Mouse (Mus musculus): ENCODE measurements around the gene Osbpl7. TPM values are rescaled to one million over a fixed set of nuclear protein-coding genes. Genes with fewer than 3 reads are reported as not detected.

The Osbpl7 gene
- total RNA-seq, 1 experiment = 6.6 TPM

GRCm38 (mm10) chr11:97049492-97050085, 839 bp upstream of the Osbpl7 start:
- in situ Hi-C loops (cut with MboI; ENCODE audit: low sequenced_read_pairs in 2 of 2, unreplicated experiment in 2 of 2) = no loop called here
- Histone ChIP-seq H3K36me3 (ENCODE audit: control insufficient read depth, insufficient read depth, low read length, poor library complexity, severe bottlenecking) (peaks cover 18% of the 10 kb centered on the region; the same call in 1 of the 2 replicates), H3K4me3 (ENCODE audit: insufficient read depth in 1 of 2, low read depth in 1 of 2, low read length in 2 of 2, poor library complexity in 1 of 2, severe bottlenecking in 1 of 2) (no peak overlapping the region), H3K9ac (ENCODE audit: insufficient read depth, low read depth, low read length, poor library complexity, severe bottlenecking) (no peak overlapping the region), H3K4me1 (ENCODE audit: control insufficient read depth in 2 of 2, insufficient read depth in 2 of 2, low read length in 2 of 2, poor library complexity in 1 of 2) (peaks cover 3 to 13% of the 10 kb centered on the region in 2 experiments; a peak in 3 of 4 replicates), H3K9me3 (ENCODE audit: control insufficient read depth, insufficient read depth, low read depth, low read length) (no peaks in the 10 kb centered on the region), H3K27ac (ENCODE audit: insufficient read depth, low read depth, low read length, poor library complexity, severe bottlenecking) (no peak overlapping the region)
- no peak for DNase-seq (ENCODE audit: low read depth, low spot score)
- no peak for TF ChIP-seq HCFC1 (IDR thresholded peaks at IDR 0.05; ENCODE audit: borderline replicate concordance, insufficient read depth, low read length)
- no peak for TF ChIP-seq ZNF384 (IDR thresholded peaks at IDR 0.05; ENCODE audit: low read depth, low read length)
- TF ChIP-seq MAFK (IDR thresholded peaks at IDR 0.05; ENCODE audit: insufficient read depth, low read depth, low read length) = no peak
- TF ChIP-seq CHD2 (IDR thresholded peaks at IDR 0.05; ENCODE audit: low read depth, low read length) = no peak
- TF ChIP-seq ZC3H11A (IDR thresholded peaks at IDR 0.05; ENCODE audit: borderline replicate concordance, low read depth, low read length) = no peak

DNA sequence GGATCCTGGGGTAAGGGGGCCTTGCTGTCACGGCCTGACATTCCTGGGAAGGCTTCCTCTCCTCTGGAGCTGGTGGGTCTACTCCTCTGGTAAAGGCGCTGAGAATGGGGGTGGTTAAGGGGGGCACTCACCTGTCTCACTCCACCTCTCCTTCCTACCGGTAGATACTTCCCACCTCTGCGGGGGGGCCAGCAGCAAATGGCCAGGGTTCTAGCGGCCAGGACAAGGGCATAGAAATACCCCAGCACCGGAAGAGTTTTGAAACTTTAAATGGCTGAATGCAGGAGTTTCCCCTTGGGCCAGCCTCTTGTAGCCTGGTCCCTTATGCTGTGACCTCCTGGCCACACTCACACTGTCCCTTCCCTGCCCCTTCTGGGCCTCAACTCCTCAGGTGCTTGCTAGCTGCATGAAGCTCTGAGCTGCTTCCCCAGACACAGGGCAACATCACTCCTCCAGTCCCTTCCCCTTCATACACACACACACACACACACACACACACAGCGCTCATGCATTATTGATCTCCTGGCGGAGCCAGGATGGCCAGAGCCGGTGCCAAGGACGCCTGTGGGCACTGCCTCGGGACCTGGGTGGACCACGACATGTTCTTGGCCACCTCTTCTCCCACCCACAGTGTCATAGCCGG, 637 bp downstream of the Osbpl7 start:
- Histone ChIP-seq H3K27ac (ENCODE audit: insufficient read depth, low read depth, low read length, poor library complexity, severe bottlenecking) (no peak overlapping the region), H3K9me3 (ENCODE audit: control insufficient read depth, insufficient read depth, low read depth, low read length) (no peaks in the 10 kb centered on the region), H3K4me3 (ENCODE audit: insufficient read depth in 1 of 2, low read depth in 1 of 2, low read length in 2 of 2, poor library complexity in 1 of 2, severe bottlenecking in 1 of 2) (peak overlapping the region; percentile 64 to 66), H3K36me3 (ENCODE audit: control insufficient read depth, insufficient read depth, low read length, poor library complexity, severe bottlenecking) (peaks cover 19% of the 10 kb centered on the region; the same call in 1 of the 2 replicates), H3K4me1 (ENCODE audit: control insufficient read depth in 2 of 2, insufficient read depth in 2 of 2, low read length in 2 of 2, poor library complexity in 1 of 2) (peaks cover 3 to 13% of the 10 kb centered on the region in 2 experiments; a peak in 3 of 4 replicates), H3K9ac (ENCODE audit: insufficient read depth, low read depth, low read length, poor library complexity, severe bottlenecking) (peak overlapping the region; percentile 66)
- TF ChIP-seq CHD2 (IDR thresholded peaks at IDR 0.05; ENCODE audit: low read depth, low read length) (no peak), MAFK (IDR thresholded peaks at IDR 0.05; ENCODE audit: insufficient read depth, low read depth, low read length) (no peak), HCFC1 (IDR thresholded peaks at IDR 0.05; ENCODE audit: borderline replicate concordance, insufficient read depth, low read length) (no peak), ZC3H11A (IDR thresholded peaks at IDR 0.05; ENCODE audit: borderline replicate concordance, low read depth, low read length) (no peak), ZNF384 (IDR thresholded peaks at IDR 0.05; ENCODE audit: low read depth, low read length) (no peak)
- no peak for DNase-seq (ENCODE audit: low read depth, low spot score)
- in situ Hi-C loops (cut with MboI; ENCODE audit: low sequenced_read_pairs in 2 of 2, unreplicated experiment in 2 of 2) = no loop called here

- Histone ChIP-seq H3K27ac (ENCODE audit: insufficient read depth, low read depth, low read length, poor library complexity, severe bottlenecking) (no peak overlapping the region), H3K4me3 (ENCODE audit: insufficient read depth in 1 of 2, low read depth in 1 of 2, low read length in 2 of 2, poor library complexity in 1 of 2, severe bottlenecking in 1 of 2) (peak overlapping the region; percentile 9 to 24; a peak in 2 of 4 replicates), H3K9me3 (ENCODE audit: control insufficient read depth, insufficient read depth, low read depth, low read length) (no peaks in the 10 kb centered on the region), H3K9ac (ENCODE audit: insufficient read depth, low read depth, low read length, poor library complexity, severe bottlenecking) (0 out of 2 replicates have a peak overlapping the region, but pooled peaks have one; percentile 8), H3K36me3 (ENCODE audit: control insufficient read depth, insufficient read depth, low read length, poor library complexity, severe bottlenecking) (peaks cover 18% of the 10 kb centered on the region; the same call in 1 of the 2 replicates), H3K4me1 (ENCODE audit: control insufficient read depth in 2 of 2, insufficient read depth in 2 of 2, low read length in 2 of 2, poor library complexity in 1 of 2) (peaks cover 3 to 13% of the 10 kb centered on the region in 2 experiments; a peak in 3 of 4 replicates)
- TF ChIP-seq ZC3H11A (IDR thresholded peaks at IDR 0.05; ENCODE audit: borderline replicate concordance, low read depth, low read length) = no peak
- no peak for TF ChIP-seq HCFC1 (IDR thresholded peaks at IDR 0.05; ENCODE audit: borderline replicate concordance, insufficient read depth, low read length)
- no peak for TF ChIP-seq CHD2 (IDR thresholded peaks at IDR 0.05; ENCODE audit: low read depth, low read length)
- no peak for TF ChIP-seq MAFK (IDR thresholded peaks at IDR 0.05; ENCODE audit: insufficient read depth, low read depth, low read length)
- TF ChIP-seq ZNF384 (IDR thresholded peaks at IDR 0.05; ENCODE audit: low read depth, low read length) = no peak
- peak; percentile 68 for DNase-seq (ENCODE audit: low read depth, low spot score)
- in situ Hi-C loops (cut with MboI; ENCODE audit: low sequenced_read_pairs in 2 of 2, unreplicated experiment in 2 of 2) = no loop called here
Measured at GRCm38 (mm10) chr11:97052219-97052646, 1.8 kb downstream of the Osbpl7 start.

DNA sequence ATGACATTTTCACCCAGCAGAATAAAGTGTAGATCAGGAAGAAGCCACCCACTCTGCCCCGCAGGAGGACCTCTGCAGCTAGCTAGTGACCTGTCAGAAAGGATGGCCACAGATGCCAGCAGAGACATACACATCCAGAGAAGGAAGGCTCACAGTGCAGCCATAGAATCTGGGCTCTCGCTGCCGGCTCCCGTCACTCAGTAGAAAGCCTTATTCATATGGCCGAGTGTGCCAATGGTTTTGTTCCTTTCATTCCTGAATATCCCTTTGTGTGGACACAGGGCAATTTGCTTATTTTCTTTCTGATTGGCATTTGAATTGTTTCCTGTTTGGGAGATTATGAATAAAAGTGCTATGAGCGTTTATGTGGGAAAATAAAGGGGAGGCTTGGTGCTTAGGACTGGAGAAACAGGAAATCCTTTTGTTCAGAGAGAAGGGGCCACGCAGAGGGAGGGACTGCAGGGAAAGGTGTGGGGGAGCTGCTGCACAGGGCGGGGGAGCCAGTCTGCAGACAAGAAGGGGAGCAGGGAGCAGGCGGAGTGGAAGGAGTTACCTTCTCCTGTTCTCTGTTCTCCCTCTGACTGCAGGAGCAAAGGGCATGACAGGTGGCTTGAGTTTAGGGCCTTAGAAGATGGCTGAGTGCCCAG, 13.0 kb downstream of the Osbpl7 start:
- H3K36me3 ChIP-seq (ENCODE audit: control insufficient read depth, insufficient read depth, low read length, poor library complexity, severe bottlenecking) = peaks cover 6% of the 10 kb centered on the region; the same call in 1 of the 2 replicates
- H3K9ac ChIP-seq (ENCODE audit: insufficient read depth, low read depth, low read length, poor library complexity, severe bottlenecking) = no peak overlapping the region
- H3K4me1 ChIP-seq (ENCODE audit: control insufficient read depth in 2 of 2, insufficient read depth in 2 of 2, low read length in 2 of 2, poor library complexity in 1 of 2) = peaks cover 3 to 27% of the 10 kb centered on the region in 2 experiments; a peak in 1 of 4 replicates
- in situ Hi-C loops (cut with MboI; ENCODE audit: low sequenced_read_pairs in 2 of 2, unreplicated experiment in 2 of 2) = no loop called here
- H3K4me3 ChIP-seq (ENCODE audit: insufficient read depth in 1 of 2, low read depth in 1 of 2, low read length in 2 of 2, poor library complexity in 1 of 2, severe bottlenecking in 1 of 2) = no peak overlapping the region
- no peak for DNase-seq (ENCODE audit: low read depth, low spot score)
- no peak overlapping the region for H3K27ac ChIP-seq (ENCODE audit: insufficient read depth, low read depth, low read length, poor library complexity, severe bottlenecking)
- TF ChIP-seq CHD2 (IDR thresholded peaks at IDR 0.05; ENCODE audit: low read depth, low read length) = no peak
- TF ChIP-seq ZC3H11A (IDR thresholded peaks at IDR 0.05; ENCODE audit: borderline replicate concordance, low read depth, low read length) = no peak
- no peak for TF ChIP-seq ZNF384 (IDR thresholded peaks at IDR 0.05; ENCODE audit: low read depth, low read length)
- TF ChIP-seq HCFC1 (IDR thresholded peaks at IDR 0.05; ENCODE audit: borderline replicate concordance, insufficient read depth, low read length) = no peak
- TF ChIP-seq MAFK (IDR thresholded peaks at IDR 0.05; ENCODE audit: insufficient read depth, low read depth, low read length) = no peak
- no peaks in the 10 kb centered on the region for H3K9me3 ChIP-seq (ENCODE audit: control insufficient read depth, insufficient read depth, low read depth, low read length)
